Mouse (Mus musculus) embryonic facial prominence, embryonic 12.5 days (tissue): ENCODE data around the gene Aunip. TPM values are rescaled to one million over a fixed set of nuclear protein-coding genes. Genes with fewer than 3 reads are reported as not detected.

Source experiments
- microRNA-seq: library from miRNA; unstranded; fragments of <30 nt; microRNA quantifications from one replicate; pipeline ENCODE4, GENCODE M21; 2017
- polyA plus RNA-seq: library from polyadenylated mRNA; unstranded; fragments of >200 nt; fragmentation: Nextera tagmentation; extraction: Ambion mirVana; gene quantifications from 2 replicates; pipeline ENCODE4 v1.2.1, GENCODE M21; 2016

Gene Aunip
- polyA plus RNA-seq, 1 experiment from 2014 or later = 13.1 TPM

Small RNAs within 50 kb of the gene (microRNA-seq; reads per million reads assigned to microRNA genes)
- gene Gm23634 (1.3 reads per million), gene Mir6403 (not detected)

Other genes with a start within 250 kb of the Aunip start
- gene Pdik1l, start 223.1 kb upstream of the Aunip start, polyA plus RNA-seq = 22.6 and 24.8 TPM in 2 replicates
- 1.2 and 2.6 TPM in 2 replicates for gene Trim63, start 195.9 kb upstream of the Aunip start, polyA plus RNA-seq
- gene Slc30a2, start 167.8 kb upstream of the Aunip start, polyA plus RNA-seq = 0.05 and 0.20 TPM in 2 replicates
- 2.1 and 3.4 TPM in 2 replicates for gene Extl1, start 127.1 kb upstream of the Aunip start, polyA plus RNA-seq
- 11.2 and 11.7 TPM in 2 replicates for gene Pafah2, start 114.7 kb upstream of the Aunip start, polyA plus RNA-seq
- gene Stmn1, start 42.7 kb upstream of the Aunip start, polyA plus RNA-seq = 2,563 and 2,644 TPM in 2 replicates
- 3.3 and 3.4 TPM in 2 replicates for gene Paqr7, start 14.3 kb upstream of the Aunip start, polyA plus RNA-seq
- 135 and 139 TPM in 2 replicates for gene Mtfr1l, start 24.4 kb downstream of the Aunip start, polyA plus RNA-seq
- gene Selenon, start 41.2 kb downstream of the Aunip start, polyA plus RNA-seq = 27.3 and 49.1 TPM in 2 replicates
- gene Man1c1, start 193.3 kb downstream of the Aunip start, polyA plus RNA-seq = 3.9 and 4.5 TPM in 2 replicates